Mouse (Mus musculus) lung, postnatal 0 days (tissue): ENCODE data around the gene Dguok.

Experiments
- CTCF ChIP-seq: IDR thresholded peaks from 2 replicates; pipeline ENCODE4 v1.5.1; 2016; ENCODE audit warnings: antibody characterized with exemption, mild to moderate bottlenecking
- EP300 ChIP-seq: IDR thresholded peaks from 2 replicates; pipeline ENCODE4 v1.6.1; 2016; ENCODE audit warnings: antibody characterized with exemption, mild to moderate bottlenecking, control low read depth

GRCm38 (mm10) chr6:83536795-83537059 lies 30.0 kb upstream of the Dguok start:
- TF ChIP-seq CTCF (no peak), EP300 (no peak)
